Mouse (Mus musculus): ENCODE results near the gene Commd1.

Commd1 gene

DNA sequence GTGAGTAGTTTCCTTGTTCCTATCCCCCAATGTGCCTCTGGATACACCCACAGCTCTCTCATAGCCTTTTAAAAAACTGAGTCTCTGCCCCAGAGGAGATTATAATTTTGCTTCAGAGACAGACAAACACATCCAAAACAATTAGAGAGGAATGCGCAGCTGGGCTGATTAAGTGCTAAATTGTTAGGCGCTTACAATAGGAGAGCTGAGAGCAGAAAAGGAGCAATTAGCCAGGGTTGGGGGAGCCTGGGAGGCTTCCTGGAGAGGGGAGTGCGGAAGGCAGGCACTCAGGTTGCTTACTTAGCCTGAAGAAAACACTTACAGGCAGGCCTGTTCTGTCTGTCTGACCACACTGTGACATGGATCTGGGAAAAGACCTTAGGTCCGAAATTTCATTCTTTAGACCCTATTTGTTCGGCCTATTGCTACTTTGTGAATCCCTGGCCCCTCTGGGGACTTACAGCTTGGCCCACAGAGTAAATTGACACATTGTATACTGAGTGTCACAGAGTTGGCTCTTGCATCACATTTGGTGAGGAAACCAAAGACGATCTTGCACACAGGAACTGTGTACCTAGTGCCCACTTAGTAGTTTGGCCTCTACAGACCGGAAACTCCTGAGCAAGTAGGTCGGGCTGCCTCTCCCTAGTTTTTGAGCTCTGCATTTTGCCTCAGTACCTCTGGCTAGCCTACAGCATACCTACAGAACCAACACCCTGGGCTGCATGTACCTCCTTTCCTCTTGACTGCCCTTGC lies 117.7 kb downstream of the Commd1 start:
- in situ Hi-C loops (cut with MboI, MseI): loop anchor here (5.0 kb wide), 2 partner anchors 88 to 93 kb away; no protein-coding TSS in a partner anchor

DNA sequence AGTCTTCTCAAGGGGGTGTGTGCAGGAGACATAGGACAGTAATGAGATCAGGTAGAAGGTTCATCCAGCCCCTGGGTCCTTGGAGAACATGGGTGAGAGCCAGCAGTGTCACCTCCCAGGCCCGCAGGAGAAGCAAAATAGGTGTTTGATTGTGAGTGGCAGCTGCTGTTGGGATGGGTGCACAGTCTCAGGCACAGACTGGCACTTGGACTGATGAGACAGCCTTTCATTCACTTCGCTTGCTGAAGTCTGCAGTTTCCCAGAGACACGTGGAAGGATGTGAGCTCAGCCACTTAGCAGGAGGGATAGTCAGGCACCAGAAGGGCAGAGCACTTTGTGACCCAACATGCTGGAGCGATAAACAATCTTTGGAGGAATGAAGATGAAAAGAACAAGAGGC lies 118.6 kb downstream of the Commd1 start:
- in situ Hi-C loops (cut with MboI, MseI): loop anchor here (5.0 kb wide), 2 partner anchors 89 to 94 kb away; no protein-coding TSS in a partner anchor

DNA sequence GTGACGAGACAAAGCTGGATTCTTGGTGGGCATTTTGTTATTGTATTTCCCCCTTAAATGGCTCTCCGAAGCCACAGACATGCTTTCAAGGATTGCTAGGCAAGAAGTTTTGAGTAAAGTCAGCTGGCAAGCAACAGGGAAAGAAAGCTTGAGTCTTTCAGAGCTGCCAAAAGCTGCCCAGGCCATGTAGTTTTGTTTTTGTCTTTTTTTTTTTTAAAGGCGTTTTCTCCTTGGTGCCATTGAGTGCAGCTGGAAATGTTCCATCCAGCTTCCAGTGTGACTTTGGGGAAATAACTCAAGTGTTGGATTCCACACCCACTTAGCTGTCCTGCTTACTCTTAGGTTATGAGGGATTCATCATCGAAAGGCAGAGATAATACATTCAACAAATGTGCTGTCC lies 120.9 kb downstream of the Commd1 start:
- in situ Hi-C loops (cut with MboI, MseI): loop anchor here (5.0 kb wide), 2 partner anchors 91 to 96 kb away; no protein-coding TSS in a partner anchor

DNA sequence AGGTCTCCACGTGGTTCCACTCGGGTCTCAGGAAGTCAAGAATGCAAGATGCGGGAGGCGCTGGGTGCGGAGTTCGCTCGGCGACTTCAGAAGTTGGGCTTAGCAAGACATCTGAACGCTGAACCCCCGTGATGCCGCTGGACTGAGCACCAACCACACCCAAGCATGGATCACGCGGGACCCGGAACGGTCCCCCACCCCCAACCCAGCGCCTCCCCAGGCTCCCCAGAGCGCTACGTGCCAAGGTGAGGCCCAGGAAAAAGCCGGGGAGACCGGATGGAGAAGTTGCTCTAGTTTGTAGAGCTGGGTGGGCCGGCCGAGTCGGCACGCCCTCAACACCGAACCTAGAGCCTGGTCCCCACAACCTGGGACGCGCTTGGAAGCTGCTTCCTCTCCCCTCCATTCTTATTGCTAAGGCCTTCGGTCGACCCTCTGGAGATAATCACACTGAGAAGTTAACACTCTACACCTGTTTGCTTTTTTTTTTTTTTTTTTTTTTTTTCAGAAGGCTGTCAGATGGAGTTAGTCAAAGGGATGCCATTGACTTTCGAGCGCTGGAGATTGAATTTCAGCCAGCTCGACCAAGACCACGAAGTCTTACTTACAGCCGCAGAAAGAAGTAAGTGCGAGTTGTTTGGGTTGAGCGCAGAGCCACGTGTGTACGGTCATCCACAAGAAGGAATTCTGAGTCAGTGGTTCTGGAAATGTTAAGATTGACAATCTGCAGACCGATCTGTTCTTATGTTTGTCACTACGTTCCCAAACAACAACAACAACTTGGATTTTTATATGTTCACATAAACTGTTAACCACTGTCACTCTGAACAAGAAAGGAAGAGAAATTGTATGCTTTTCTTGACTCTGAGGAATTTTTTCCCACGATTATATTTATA lies 121.6 kb downstream of the Commd1 start, which contains the start of gene B3gnt2:
B3gnt2 (minus strand) TSS at position 627 of the 893 bp plus-strand sequence.
- in situ Hi-C loops (cut with MboI, MseI): loop anchor here (5.0 kb wide), 2 partner anchors 92 to 97 kb away; no protein-coding TSS in a partner anchor

DNA sequence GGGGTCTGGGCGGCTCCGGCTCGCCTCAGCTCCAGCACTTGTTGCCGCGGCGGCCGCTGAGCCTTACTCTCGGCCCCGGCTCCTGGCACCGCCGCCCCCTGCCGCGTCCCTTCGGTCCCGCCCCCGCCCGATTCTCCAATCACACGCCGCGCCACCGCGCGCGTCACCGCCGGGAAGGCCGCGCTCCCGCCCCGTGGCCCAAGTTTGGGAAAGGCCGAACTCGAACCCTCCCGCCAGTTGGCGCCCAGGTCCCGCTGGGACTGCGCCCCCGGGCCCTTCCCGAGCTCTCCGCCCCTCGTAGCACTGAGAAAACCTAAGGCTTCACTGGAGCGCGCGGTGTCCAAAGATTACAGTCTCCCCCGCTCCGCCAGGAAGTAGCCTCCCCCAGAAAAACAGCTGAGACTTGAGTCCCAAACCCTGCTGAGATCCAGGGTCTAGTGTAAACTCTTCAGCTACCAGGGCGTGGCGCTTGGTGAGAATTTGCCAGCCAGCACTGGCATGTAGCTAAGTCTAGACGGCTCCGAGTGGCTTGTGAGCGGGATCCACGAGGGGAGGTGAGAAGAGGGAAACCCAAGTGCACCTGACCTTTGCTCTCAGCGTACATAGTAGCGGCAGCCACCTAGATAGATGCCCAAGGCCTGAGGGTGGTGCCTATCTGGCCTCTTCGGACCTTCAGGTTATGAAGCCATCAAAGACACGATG lies 122.4 kb downstream of the Commd1 start:
- in situ Hi-C loops (cut with MboI, MseI): loop anchor here (5.0 to 10.0 kb wide), 4 partner anchors 93 to 1635 kb away; partner anchors contain the start of gene Xpo1 (in 1 of the 2)

DNA sequence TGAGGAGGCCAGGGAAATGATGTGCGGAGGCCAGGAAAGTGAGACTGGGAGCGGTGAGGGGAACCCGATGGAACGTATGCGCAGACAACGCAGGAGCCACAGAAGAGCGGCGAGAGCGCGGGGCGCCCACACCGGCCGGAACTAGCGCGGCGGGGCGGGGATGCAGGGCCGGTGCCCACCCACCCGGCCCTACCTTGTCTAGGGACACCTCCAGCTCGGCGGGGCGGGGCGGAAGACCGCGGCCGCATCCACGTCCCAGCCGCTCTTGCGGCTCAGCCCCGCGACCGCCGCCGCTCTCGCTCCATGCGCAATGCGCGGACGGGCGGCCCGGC lies 122.9 kb downstream of the Commd1 start:
- in situ Hi-C loops (cut with MboI, MseI): loop anchor here (10.0 kb wide), 2 partner anchors 396 to 1634 kb away; partner anchors contain the start of gene Xpo1 (in 1 of the 2)

DNA sequence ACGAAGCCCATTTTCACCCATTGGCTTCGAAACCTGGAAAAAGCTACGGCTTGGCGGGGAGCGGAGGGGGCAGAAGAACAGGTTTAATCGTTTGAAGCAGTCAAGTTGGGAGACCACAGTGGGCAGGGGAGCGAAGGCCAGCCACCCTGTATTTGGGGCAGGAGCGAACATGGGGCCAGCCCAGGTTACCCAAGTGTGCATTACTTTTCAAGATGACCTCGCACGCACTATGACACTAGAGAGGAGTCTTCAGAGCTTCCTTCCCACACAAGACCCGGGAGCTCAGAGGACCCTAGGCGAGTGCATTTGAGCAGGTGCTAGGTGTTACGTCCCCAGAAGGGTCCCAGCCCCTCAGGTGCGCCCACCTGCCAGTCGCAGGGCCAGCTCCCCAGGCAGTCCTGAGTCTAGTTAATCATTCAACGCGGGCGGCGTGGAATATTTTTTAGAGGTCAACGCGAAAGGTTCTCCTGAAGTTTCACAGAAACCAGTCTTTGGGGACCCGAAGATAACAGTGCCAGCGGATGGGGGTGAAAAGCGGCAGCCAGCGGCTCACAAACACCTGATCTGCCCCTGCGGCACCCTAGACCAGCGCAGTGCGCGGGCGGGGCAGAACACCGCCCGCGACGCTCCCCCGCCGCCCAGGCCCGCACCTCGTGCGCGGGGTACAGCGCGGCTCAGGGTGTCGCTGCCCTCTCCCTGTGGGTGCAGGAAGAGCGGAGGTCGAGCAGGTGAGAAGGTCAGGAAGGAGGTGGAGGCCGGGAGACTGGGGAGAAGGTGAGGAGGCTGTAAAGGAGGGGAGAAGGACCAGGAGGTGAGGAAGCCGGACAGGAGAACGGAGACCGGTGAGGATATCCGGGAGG lies 123.5 kb downstream of the Commd1 start:
- in situ Hi-C loops (cut with MboI, MseI): loop anchor here (10.0 kb wide), 2 partner anchors 396 to 1634 kb away; partner anchors contain the start of gene Xpo1 (in 1 of the 2)

DNA sequence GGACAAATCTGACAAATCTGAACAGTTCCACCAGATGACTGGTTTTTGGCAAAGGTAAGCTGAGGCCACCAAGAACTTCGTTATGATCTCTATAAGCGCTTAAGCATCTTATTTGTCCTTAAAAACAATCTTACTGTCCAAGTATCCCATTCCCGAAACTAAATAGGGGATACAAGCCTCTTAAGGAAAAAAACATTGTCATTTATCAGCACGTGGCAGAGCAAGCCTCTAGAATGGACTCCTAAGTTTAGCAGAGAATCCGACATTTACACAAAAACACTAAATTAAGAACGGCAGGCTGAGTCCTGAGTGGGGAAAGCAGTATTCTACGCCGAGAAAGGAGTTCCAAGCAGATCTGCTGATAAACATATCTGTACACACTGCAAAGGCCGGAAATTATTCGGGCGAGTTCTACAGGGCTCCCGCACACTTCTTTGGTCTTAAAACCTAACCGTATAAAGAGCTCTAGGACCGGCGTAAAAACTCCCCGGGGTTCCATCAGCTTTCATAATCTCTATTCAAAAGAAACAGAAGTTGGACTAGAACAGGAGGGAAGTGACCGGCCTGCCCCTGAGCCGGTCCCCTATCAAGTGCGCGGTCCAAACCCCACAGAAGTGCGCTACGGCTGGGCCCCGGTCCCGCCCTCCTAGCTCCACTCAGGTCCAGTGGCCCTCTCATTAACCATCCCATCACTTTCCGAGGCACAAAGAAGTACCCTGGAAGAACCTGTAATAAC lies 124.3 kb downstream of the Commd1 start:
- in situ Hi-C loops (cut with MboI, MseI): loop anchor here (10.0 kb wide), 2 partner anchors 397 to 1633 kb away; partner anchors contain the start of gene Xpo1 (in 1 of the 2)

DNA sequence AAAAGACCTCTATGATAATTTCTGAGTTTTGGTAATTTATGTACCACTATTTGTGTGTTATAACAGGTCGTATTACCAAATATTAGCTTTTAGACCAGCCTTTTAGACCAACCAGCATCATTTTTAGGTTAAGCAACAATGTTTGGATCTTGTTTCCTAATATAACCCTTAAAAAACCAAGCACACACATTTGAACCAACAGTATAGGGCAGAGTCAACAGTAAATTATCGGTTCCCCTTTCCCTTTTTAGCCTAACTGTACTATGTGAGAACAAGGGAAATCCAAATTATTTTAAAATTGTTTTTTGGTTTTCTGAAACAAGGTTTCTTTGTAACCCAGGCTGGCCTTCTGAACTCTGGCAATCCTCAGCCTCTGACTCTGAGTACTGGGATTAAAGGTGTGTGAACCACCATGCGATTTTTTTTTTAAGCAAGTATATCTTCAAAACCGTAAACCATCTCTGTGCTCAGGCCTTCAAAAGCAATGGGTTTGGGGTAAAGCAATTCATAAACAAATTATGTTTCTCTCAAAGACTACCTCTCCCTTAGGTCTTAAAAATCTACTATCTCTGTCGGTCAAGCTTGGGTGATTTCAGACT lies 125.0 kb downstream of the Commd1 start:
- in situ Hi-C loops (cut with MboI, MseI): loop anchor here (10.0 kb wide), 2 partner anchors 398 to 1632 kb away; partner anchors contain the start of gene Xpo1 (in 1 of the 2)

DNA sequence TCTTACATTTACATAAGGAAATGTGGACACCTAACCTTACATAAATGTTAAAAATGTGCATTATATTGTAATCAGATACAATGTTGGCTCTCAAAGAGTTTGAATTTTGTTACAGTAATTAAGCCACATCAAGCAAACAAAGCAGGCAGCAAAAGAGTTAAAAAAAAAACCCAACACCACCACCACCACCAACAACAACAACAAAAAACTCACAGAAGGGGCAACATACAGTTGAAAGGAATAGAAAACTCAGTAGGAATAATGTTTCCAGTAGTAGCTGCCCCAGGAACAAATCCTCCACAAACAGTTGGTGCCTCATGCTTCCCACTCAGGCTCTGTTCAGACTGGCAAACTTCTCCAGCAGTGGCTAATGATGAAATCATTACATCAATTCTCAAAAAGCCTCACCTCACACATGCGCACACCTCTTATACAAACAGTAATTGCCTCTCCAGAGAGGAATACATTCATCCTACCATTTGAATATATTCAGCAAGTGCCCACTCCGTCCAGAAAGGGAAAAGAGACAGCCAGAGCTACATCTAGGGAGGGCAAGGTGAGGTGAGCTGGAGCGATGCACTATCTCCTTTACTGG lies 125.7 kb downstream of the Commd1 start:
- in situ Hi-C loops (cut with MboI, MseI): loop anchor here (10.0 kb wide), 2 partner anchors 398 to 1632 kb away; partner anchors contain the start of gene Xpo1 (in 1 of the 2)

DNA sequence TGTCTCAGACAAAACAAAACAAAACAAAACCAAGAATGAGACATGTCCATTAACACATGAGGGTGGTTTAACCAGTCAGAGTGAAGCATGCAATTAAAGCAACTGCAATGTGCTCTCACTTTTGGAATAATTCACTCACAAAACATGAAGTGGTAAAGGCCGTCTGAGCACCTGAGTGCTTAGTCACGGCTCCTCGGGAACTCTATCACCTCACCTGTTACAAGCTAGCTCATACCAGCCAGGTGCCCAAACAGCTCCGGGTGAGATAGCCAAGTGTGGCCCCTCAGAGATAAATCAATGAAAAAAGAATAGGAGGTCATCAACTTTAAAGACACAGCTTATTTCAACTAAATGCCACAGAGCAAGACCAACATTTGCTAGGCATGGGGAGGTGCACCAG lies 127.6 kb downstream of the Commd1 start:
- in situ Hi-C loops (cut with MboI, MseI): loop anchor here (10.0 kb wide), 2 partner anchors 400 to 1630 kb away; partner anchors contain the start of gene Xpo1 (in 1 of the 2)

DNA sequence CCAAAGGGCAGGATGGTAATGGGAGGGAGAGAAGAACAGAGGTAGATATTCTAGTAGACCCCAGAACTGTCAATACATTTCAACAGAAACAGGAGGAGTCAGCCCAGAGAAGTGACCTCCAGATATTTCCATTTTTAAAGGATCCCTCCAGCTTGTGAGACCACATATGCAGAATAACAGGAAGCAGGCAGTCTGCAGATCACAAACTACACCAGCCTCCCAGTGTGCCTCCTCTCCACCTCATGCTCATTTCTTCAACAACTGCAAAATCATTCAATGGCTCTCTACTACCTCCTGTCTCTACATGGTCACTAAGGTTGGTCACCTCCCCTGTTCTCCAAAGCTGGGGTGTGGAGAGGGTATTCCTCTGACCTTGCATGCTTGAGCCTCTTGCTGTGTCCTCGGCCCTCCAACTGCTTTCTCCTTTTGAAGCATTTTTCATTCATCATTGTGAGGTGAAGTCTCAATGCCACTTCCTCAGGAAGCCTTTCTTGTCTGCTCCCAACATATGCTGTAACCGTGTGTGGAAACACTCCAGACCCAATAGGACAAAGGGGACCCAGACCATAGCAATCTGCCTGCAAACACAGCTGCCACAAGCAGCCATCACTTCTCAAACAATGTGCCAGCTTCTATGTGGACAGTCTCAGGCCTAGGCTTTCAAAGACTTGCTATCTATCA lies 128.6 kb downstream of the Commd1 start:
- in situ Hi-C loops (cut with MboI, MseI): loop anchor here (10.0 kb wide), 2 partner anchors 401 to 1629 kb away; partner anchors contain the start of gene Xpo1 (in 1 of the 2)

DNA sequence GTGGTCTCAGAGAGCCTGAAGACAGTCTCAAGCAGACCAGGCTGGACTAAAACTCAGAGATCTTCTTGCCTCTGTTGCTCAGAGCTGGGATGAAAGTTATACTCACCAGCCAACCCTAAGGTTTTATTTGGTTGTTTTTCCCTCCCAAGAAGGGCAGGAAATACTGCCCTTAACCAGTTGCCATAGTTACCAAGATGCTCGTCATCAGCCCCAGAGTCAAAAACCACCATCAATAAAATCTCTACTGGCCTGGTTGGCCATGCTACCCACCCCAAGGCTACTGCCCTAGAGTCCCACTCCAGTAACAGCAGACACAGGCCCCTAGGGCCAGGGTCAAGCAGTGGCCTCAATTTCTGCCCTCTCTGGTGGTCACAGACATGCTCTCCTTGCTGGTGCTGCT lies 129.7 kb downstream of the Commd1 start:
- in situ Hi-C loops (cut with MboI, MseI): loop anchor here (10.0 kb wide), 2 partner anchors 402 to 1628 kb away; partner anchors contain the start of gene Xpo1 (in 1 of the 2)

DNA sequence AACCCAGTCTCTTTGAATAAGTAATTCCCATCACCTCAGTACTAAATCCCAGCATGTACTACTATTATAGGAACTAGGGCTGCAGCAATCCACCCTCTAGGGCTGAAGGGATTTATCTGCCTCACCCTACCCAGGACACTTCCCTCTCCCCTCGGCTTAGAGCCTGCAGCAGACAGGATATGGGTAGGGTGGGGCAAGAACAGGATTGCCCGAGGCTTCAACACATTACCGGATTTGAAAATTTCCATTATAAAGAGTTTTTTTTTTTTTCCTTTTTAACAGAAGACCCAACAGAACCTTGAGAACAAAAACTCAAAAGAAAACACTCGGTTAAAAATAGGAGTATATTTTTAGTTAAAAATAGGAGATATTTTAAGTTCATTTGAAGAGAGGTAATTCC lies 130.8 kb downstream of the Commd1 start:
- in situ Hi-C loops (cut with MboI, MseI): loop anchor here (10.0 kb wide), 2 partner anchors 403 to 1627 kb away; partner anchors contain the start of gene Xpo1 (in 1 of the 2)

DNA sequence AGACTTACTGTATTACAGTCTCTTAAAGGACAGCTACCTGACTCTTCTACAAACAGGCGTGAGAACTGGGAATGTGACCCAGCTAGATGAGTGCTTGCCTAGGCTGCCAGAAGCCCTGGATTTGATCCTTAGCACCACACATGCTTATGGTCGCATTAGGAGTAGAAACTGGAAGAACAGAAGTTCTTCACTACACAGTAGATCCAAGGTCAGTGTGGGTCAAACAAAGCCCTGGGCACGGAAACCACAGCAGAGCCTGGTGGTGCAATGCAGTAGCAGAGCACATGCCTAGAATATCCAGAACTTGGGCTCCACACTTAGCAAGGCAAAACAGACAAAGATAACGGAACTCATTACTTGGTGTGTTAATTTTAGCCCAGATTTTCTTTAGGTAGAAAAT lies 132.1 kb downstream of the Commd1 start:
- in situ Hi-C loops (cut with MboI, MseI): loop anchor here (10.0 kb wide), 2 partner anchors 405 to 1625 kb away; partner anchors contain the start of gene Xpo1 (in 1 of the 2)

DNA sequence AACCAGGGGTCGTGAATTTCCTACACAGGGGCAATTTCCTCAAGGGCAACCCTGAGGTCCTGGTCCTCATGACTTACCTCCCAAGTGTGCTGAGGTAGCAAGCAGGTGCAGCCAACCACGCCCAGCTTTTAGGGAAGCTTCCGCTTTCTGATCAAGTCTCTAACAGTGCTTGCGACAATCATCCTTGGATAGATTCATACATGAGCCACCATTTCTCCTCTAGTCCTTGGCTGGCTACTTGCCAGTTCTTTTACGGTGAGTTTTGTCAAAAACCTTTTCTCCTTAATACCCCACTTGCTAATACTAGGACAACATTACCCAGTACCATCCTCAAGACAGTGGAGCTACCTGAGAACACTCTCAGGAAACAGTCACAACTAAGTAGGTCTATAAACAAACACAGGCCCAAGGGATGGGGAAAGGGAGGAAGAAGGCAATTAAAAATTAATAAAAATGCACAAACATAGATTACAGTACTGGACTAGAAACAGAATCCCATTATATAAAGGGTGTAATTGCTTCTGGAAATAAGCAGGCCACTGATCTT lies 133.5 kb downstream of the Commd1 start:
- in situ Hi-C loops (cut with MboI, MseI): loop anchor here in 1 of 2 experiments (10.0 kb wide), 1 partner anchor 1754 kb away; the partner anchor contains the start of gene Peli1

Data from T-helper 17 cell (primary cell).